Mouse (Mus musculus): ENCODE measurements around the gene Cacng6. TPM values are rescaled to one million over a fixed set of nuclear protein-coding genes. Genes with fewer than 3 reads are reported as not detected.
A peak's percentile ranks its signal among the peaks of the same experiment; 100 is the strongest.

Gene Cacng6
- polyA plus RNA-seq, 1 experiment from 2014 or later: 0.09 TPM

GRCm38 (mm10) chr7:3460261-3460660 is 36.3 kb downstream of the Cacng6 start:
- ATAC-seq (no peak), DNase-seq (ENCODE audit: low spot score) (no peak)
- Histone ChIP-seq H3K9ac (ENCODE audit: low read length) (no peak overlapping the region), H3K27me3 (replicated peaks; ENCODE audit: control insufficient read depth, insufficient read depth, low read length) (no peaks in the 10 kb centered on the region), H3K27ac (ENCODE audit: low read depth, low read length) (no peak overlapping the region), H3K9me3 (replicated peaks; ENCODE audit: control insufficient read depth, low read length) (no peaks in the 10 kb centered on the region), H3K4me2 (ENCODE audit: low read length) (no peak overlapping the region), H3K4me3 (ENCODE audit: low read depth, low read length) (no peak overlapping the region), H3K4me1 (ENCODE audit: control insufficient read depth, insufficient read depth, low read length) (no peaks in the 10 kb centered on the region), H3K36me3 (ENCODE audit: control insufficient read depth, insufficient read depth, low read length) (no peaks in the 10 kb centered on the region)
- WGBS: 88% methylated on average over 8 of the region's 8 CpGs

GRCm38 (mm10) chr7:3463306-3463705 is 39.3 kb downstream of the Cacng6 start:
- Histone ChIP-seq H3K36me3 (ENCODE audit: control insufficient read depth, insufficient read depth, low read length) (no peaks in the 10 kb centered on the region), H3K27me3 (replicated peaks; ENCODE audit: control insufficient read depth, insufficient read depth, low read length) (no peaks in the 10 kb centered on the region), H3K4me3 (ENCODE audit: low read depth, low read length) (no peak overlapping the region), H3K27ac (ENCODE audit: low read depth, low read length) (no peak overlapping the region), H3K9ac (ENCODE audit: low read length) (no peak overlapping the region), H3K9me3 (replicated peaks; ENCODE audit: control insufficient read depth, low read length) (no peaks in the 10 kb centered on the region), H3K4me2 (ENCODE audit: low read length) (no peak overlapping the region), H3K4me1 (ENCODE audit: control insufficient read depth, insufficient read depth, low read length) (no peaks in the 10 kb centered on the region)
- DNase-seq (ENCODE audit: low spot score): no peak
- no peak for ATAC-seq
- 83% methylated on average over 4 of the region's 4 CpGs for WGBS

- DNase-seq (ENCODE audit: low spot score) (no peak), ATAC-seq (no peak)
- no peaks in the 10 kb centered on the region for H3K36me3 ChIP-seq (ENCODE audit: control insufficient read depth, insufficient read depth, low read length)
- H3K27me3 ChIP-seq (replicated peaks; ENCODE audit: control insufficient read depth, insufficient read depth, low read length): no peaks in the 10 kb centered on the region
- no peak overlapping the region for H3K27ac ChIP-seq (ENCODE audit: low read depth, low read length)
- 65% methylated on average over 2 of the region's 2 CpGs for WGBS
- H3K9ac ChIP-seq (ENCODE audit: low read length): no peak overlapping the region
- H3K9me3 ChIP-seq (replicated peaks; ENCODE audit: control insufficient read depth, low read length): no peaks in the 10 kb centered on the region
- H3K4me1 ChIP-seq (ENCODE audit: control insufficient read depth, insufficient read depth, low read length): no peaks in the 10 kb centered on the region
- no peak overlapping the region for H3K4me3 ChIP-seq (ENCODE audit: low read depth, low read length)
- no peak overlapping the region for H3K4me2 ChIP-seq (ENCODE audit: low read length)
Observed at GRCm38 (mm10) chr7:3468614-3469013, 44.6 kb downstream of the Cacng6 start.

GRCm38 (mm10) chr7:3472774-3473173 is 48.8 kb downstream of the Cacng6 start:
- Histone ChIP-seq H3K27me3 (replicated peaks; ENCODE audit: control insufficient read depth, insufficient read depth, low read length) (no peaks in the 10 kb centered on the region), H3K36me3 (ENCODE audit: control insufficient read depth, insufficient read depth, low read length) (no peaks in the 10 kb centered on the region), H3K4me2 (ENCODE audit: low read length) (no peak overlapping the region), H3K27ac (ENCODE audit: low read depth, low read length) (no peak overlapping the region), H3K9ac (ENCODE audit: low read length) (no peak overlapping the region), H3K4me1 (ENCODE audit: control insufficient read depth, insufficient read depth, low read length) (no peaks in the 10 kb centered on the region), H3K4me3 (ENCODE audit: low read depth, low read length) (no peak overlapping the region), H3K9me3 (replicated peaks; ENCODE audit: control insufficient read depth, low read length) (no peaks in the 10 kb centered on the region)
- DNase-seq (ENCODE audit: low spot score) (no peak), ATAC-seq (no peak)
- WGBS: 61% methylated on average over 3 of the region's 3 CpGs

GRCm38 (mm10) chr7:3474291-3475080 is 50.5 kb downstream of the Cacng6 start:
- Histone ChIP-seq H3K9me3 (replicated peaks; ENCODE audit: control insufficient read depth, low read length) (no peaks in the 10 kb centered on the region), H3K36me3 (ENCODE audit: control insufficient read depth, insufficient read depth, low read length) (no peaks in the 10 kb centered on the region), H3K27me3 (replicated peaks; ENCODE audit: control insufficient read depth, insufficient read depth, low read length) (no peaks in the 10 kb centered on the region), H3K27ac (ENCODE audit: low read depth, low read length) (no peak overlapping the region), H3K4me1 (ENCODE audit: control insufficient read depth, insufficient read depth, low read length) (no peaks in the 10 kb centered on the region), H3K9ac (ENCODE audit: low read length) (no peak overlapping the region), H3K4me3 (ENCODE audit: low read depth, low read length) (no peak overlapping the region), H3K4me2 (ENCODE audit: low read length) (no peak overlapping the region)
- ATAC-seq: no peak
- 6% methylated on average over 19 of the region's 19 CpGs for WGBS
- DNase-seq (ENCODE audit: low spot score): peak; percentile 2

GRCm38 (mm10) chr7:3476728-3477127 is 52.7 kb downstream of the Cacng6 start:
- ATAC-seq: no peak
- H3K27me3 ChIP-seq (replicated peaks; ENCODE audit: control insufficient read depth, insufficient read depth, low read length): no peaks in the 10 kb centered on the region
- no peak overlapping the region for H3K27ac ChIP-seq (ENCODE audit: low read depth, low read length)
- H3K9ac ChIP-seq (ENCODE audit: low read length): no peak overlapping the region
- no peak overlapping the region for H3K4me3 ChIP-seq (ENCODE audit: low read depth, low read length)
- no peak overlapping the region for H3K4me2 ChIP-seq (ENCODE audit: low read length)
- DNase-seq (ENCODE audit: low spot score): no peak
- WGBS: 55% methylated on average over 5 of the region's 5 CpGs
- no peaks in the 10 kb centered on the region for H3K36me3 ChIP-seq (ENCODE audit: control insufficient read depth, insufficient read depth, low read length)
- 0 out of 2 replicates have a peak, but pooled peaks cover under 1% of the 10 kb centered on the region for H3K9me3 ChIP-seq (replicated peaks; ENCODE audit: control insufficient read depth, low read length)
- no peaks in the 10 kb centered on the region for H3K4me1 ChIP-seq (ENCODE audit: control insufficient read depth, insufficient read depth, low read length)

GRCm38 (mm10) chr7:3481948-3482608 is 58.1 kb downstream of the Cacng6 start:
- no peak for DNase-seq (ENCODE audit: low spot score)
- 88% methylated on average over 6 of the region's 6 CpGs for WGBS
- ATAC-seq: no peak

More at GRCm38 (mm10) chr7:3481948-3482608, 58.1 kb downstream of the Cacng6 start:
- no peak overlapping the region for H3K4me3 ChIP-seq (ENCODE audit: low read depth, low read length)
- H3K36me3 ChIP-seq (ENCODE audit: control insufficient read depth, insufficient read depth, low read length): no peaks in the 10 kb centered on the region
- H3K9ac ChIP-seq (ENCODE audit: low read length): no peak overlapping the region
- H3K9me3 ChIP-seq (replicated peaks; ENCODE audit: control insufficient read depth, low read length): 0 out of 2 replicates have a peak, but pooled peaks cover 2% of the 10 kb centered on the region
- no peaks in the 10 kb centered on the region for H3K4me1 ChIP-seq (ENCODE audit: control insufficient read depth, insufficient read depth, low read length)
- H3K4me2 ChIP-seq (ENCODE audit: low read length): no peak overlapping the region
- no peaks in the 10 kb centered on the region for H3K27me3 ChIP-seq (replicated peaks; ENCODE audit: control insufficient read depth, insufficient read depth, low read length)
- no peak overlapping the region for H3K27ac ChIP-seq (ENCODE audit: low read depth, low read length)
